Mouse (Mus musculus) liver, embryonic 14 days (tissue): ENCODE data around the gene Tmem41b. TPM values are rescaled to one million over a fixed set of nuclear protein-coding genes. Genes with fewer than 3 reads are reported as not detected.

ENCODE experiments used
- polyA plus RNA-seq: library from polyadenylated mRNA; depleted of rRNA; stranded (reverse); fragments of >200 nt; gene quantifications from 2 replicates; pipeline ENCODE4 v1.2.3, GENCODE M21; 2012; rRNA removed

Tmem41b gene
- 14.6 and 16.4 TPM in 2 replicates for polyA plus RNA-seq

DNA sequence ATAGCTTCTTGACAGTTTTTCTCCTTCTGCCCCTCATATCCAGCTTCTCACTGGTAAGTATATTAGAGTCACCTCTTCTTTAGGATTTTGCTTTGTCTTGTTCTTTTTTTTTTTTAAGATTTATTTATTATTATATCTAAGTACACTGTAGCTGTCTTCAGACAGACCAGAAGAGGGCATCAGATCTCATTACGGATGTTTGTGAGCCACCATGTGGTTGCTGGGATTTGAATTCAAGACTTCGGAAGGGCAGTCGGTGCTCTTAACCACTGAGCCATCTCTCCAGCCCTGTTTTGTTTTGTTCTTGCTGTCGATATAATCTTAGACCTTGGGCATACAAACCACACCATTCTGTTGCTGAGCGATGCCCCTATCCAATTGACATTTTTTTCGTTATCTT, at the start of gene Tmem41b:
Gene Tmem41b (minus strand): TSS at position 155 of the 400 bp plus-strand sequence.

DNA sequence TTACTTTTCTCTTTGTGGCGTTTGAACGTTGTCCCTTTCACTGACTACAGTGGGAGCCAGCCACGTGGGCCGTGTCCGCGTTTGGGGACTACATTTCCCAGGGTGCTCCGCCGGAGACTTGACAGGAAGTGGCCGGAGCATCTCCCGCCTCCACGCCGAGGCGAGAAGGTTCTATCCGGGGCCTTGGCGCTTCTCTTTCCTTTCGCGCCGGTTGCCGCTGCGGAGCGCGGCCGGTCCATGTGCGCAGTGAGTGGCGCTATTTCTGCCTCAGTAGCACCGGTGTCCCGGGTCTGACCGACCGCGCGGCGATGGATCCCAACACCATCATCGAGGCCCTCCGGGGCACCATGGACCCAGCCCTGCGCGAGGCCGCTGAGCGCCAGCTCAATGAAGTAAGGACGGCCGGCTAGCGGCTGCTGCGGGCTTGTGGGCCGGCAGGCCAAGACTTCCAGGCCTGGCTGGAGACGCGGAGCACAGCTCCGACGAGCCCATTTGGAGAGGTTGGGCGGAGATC, 31.4 kb upstream of the Tmem41b start, which contains the start of gene Ipo7:
Gene Ipo7 (plus strand): TSS at position 158 of the 514 bp plus-strand sequence.

DNA sequence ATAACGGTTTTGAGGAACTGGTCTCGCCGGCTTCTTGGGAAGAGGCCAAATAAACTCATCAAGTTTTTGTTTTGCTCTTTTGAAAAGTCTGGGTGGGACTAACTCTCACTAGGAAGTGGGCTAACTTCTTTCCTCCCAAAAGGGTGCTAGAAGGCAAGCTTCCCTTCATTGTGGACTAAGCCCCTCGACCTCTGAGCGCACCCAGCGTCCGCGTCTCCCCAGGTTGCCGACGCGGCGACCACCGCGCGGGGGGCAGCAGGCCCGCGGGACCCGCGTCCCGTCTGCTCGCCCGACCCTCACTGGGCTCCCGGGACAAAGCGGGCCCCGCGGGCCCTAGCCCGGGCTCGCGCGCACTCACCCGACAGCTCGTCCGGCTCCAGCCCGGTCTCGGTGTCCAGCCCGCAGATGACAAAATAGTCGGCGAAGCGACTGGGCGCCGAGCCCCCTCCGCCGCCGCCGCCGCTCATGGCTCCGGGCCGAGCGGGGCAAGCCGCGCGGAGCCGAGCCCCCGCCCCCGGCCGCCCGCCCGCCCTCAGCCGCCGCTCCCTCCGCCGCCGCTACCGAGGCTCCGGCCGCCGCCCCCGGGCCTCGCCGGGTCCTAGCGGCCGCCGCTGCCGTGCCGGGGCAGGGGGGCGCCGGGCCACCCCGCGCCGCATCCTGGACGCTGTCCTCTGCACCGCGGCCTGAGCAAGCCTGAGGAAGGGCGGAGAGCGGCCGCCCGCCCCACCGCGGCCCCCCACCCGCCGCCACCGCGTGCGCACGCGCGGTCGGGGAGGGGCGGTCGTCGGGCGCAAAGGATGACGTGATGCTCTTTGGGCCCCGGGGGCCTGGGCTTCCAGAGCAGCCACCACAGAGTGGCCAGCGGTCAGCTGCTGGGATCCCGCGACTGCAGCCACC, 26.8 kb downstream of the Tmem41b start, which contains the start of gene Dennd5a:
Gene Dennd5a (minus strand): TSS at position 755 of the 897 bp plus-strand sequence.

Other genes starting within 250 kb of the Tmem41b start
- gene Tmem9b, start 234.1 kb downstream of the Tmem41b start, polyA plus RNA-seq = 15.9 and 18.2 TPM in 2 replicates
- 0.25 and 0.29 TPM in 2 replicates for gene Nrip3, start 204.9 kb downstream of the Tmem41b start, polyA plus RNA-seq
- gene Scube2, start 121.2 kb downstream of the Tmem41b start, polyA plus RNA-seq = 0.02 TPM in 2 replicates
- 13.2 and 13.6 TPM in 2 replicates for gene Dennd5a, start 26.5 kb downstream of the Tmem41b start, polyA plus RNA-seq
- 25.3 and 27.9 TPM in 2 replicates for gene Ipo7, start 31.3 kb upstream of the Tmem41b start, polyA plus RNA-seq
- 8.0 and 8.3 TPM in 2 replicates for gene Zfp143, start 74.3 kb upstream of the Tmem41b start, polyA plus RNA-seq
- 8.7 and 10.2 TPM in 2 replicates for gene Wee1, start 135.1 kb upstream of the Tmem41b start, polyA plus RNA-seq
- gene Swap70, start 234.8 kb upstream of the Tmem41b start, polyA plus RNA-seq = 5.5 and 6.1 TPM in 2 replicates